Comparison of ENCODE assay signal across 9 mouse cellular contexts in genomic region chr4:47724331-47725004, GRCm38 (mm10).
DNase-seq lines count a peak whose midpoint lies in the region; ATAC-seq and TF ChIP-seq lines count a peak whose summit lies in the region.
"Had no signal": no experiment of that assay in that cellular context is flagged by ENCODE, and none has a peak within 500 bp of the region (broad histone marks: within the 10 kb centered on the region; RNA-seq: fewer than 3 reads in every experiment).

No protein-coding gene starts in this region.

- ATAC-seq in embryonic facial prominence, embryonic 11.5 days (replicated peaks; ENCODE audit: insufficient number of reproducible peaks, low FRiP score, low TSS enrichment, low read depth): no peak
- 0 out of 2 replicates have a peak, but pooled peaks have one; percentile 11 for ATAC-seq in megakaryocyte progenitor cell, adult 5-6 weeks (replicated peaks; ENCODE audit: poor library complexity)
- ATAC-seq in liver, embryonic 12.5 days: no peak
- no peak for ATAC-seq in megakaryocyte, adult 5-6 weeks (ENCODE audit: poor library complexity, severe bottlenecking)

- 5% methylated on average over 8 of the region's 8 CpGs for WGBS in embryonic facial prominence, embryonic 11.5 days
- 18% methylated on average over 8 of the region's 8 CpGs for WGBS in liver, embryonic 12.5 days (ENCODE audit: insufficient replicate concordance)

- H3K4me1 ChIP-seq in embryonic facial prominence, embryonic 11.5 days (ENCODE audit: control insufficient read depth, insufficient read depth, low read length): no peaks in the 10 kb centered on the region; the same call in none of the 2 replicates
- H3K4me1 ChIP-seq in liver, embryonic 12.5 days: 0 out of 2 replicates have a peak, but pooled peaks cover 3% of the 10 kb centered on the region

- no peak overlapping the region for H3K27ac ChIP-seq in embryonic facial prominence, embryonic 11.5 days (replicated peaks; ENCODE audit: low read depth, low read length)
- no peak overlapping the region for H3K27ac ChIP-seq in liver, embryonic 12.5 days

- no peak for TF ChIP-seq CTCF in brain, embryonic 14.5 days (IDR thresholded peaks at IDR 0.05; ENCODE audit: borderline replicate concordance, extremely low read depth, insufficient read depth, insufficient read length)

- no peak overlapping the region for H3K4me2 ChIP-seq in embryonic facial prominence, embryonic 11.5 days (ENCODE audit: low read depth, low read length)
- H3K4me2 ChIP-seq in liver, embryonic 12.5 days: no peak overlapping the region

- H3K27me3 ChIP-seq in embryonic facial prominence, embryonic 11.5 days (ENCODE audit: control insufficient read depth, insufficient read depth, low read length): no peaks in the 10 kb centered on the region
- H3K27me3 ChIP-seq in liver, embryonic 12.5 days (replicated peaks): 0 out of 2 replicates have a peak, but pooled peaks cover 3% of the 10 kb centered on the region

- DNase-seq in kidney, postnatal 10 days: peak; percentile 12
- no peak for DNase-seq in kidney, adult 11 months
- DNase-seq in brain, embryonic 14.5 days (ENCODE audit: low read depth): peak; percentile 84
- peak; percentile 27 for DNase-seq in embryonic facial prominence, embryonic 11.5 days (ENCODE audit: low spot score)
- DNase-seq in urinary bladder, postnatal 10 days (ENCODE audit: low spot score): no peak

- TF ChIP-seq POLR2A in brain, embryonic 14.5 days (IDR thresholded peaks at IDR 0.05; ENCODE audit: borderline replicate concordance, extremely low read depth, insufficient read depth, insufficient read length, poor library complexity, severe bottlenecking): no peak

- no peak overlapping the region for H3K4me3 ChIP-seq in embryonic facial prominence, embryonic 11.5 days (ENCODE audit: low read depth, low read length)
- no peak overlapping the region for H3K4me3 ChIP-seq in liver, embryonic 12.5 days

- H3K9ac ChIP-seq in embryonic facial prominence, embryonic 11.5 days (replicated peaks; ENCODE audit: low read length): no peak overlapping the region
- no peak overlapping the region for H3K9ac ChIP-seq in liver, embryonic 12.5 days

- no peaks in the 10 kb centered on the region for H3K36me3 ChIP-seq in embryonic facial prominence, embryonic 11.5 days (replicated peaks; ENCODE audit: control insufficient read depth, insufficient read depth, low read depth, low read length)
- H3K36me3 ChIP-seq in liver, embryonic 12.5 days: no peaks in the 10 kb centered on the region
- H3K36me3 ChIP-seq: G1E had no signal

- no peaks in the 10 kb centered on the region for H3K9me3 ChIP-seq in embryonic facial prominence, embryonic 11.5 days (replicated peaks; ENCODE audit: control insufficient read depth, low read length)
- no peaks in the 10 kb centered on the region for H3K9me3 ChIP-seq in liver, embryonic 12.5 days (replicated peaks)
- H3K9me3 ChIP-seq: G1E had no signal

Comparison
In these comparisons a context has a peak if more than half of its experiments do, and no peak if none do; other contexts are left out.
1. DNase-seq: peak in kidney, postnatal 10 days (single experiment), brain, embryonic 14.5 days (single experiment) and embryonic facial prominence, embryonic 11.5 days (single experiment); none in kidney, adult 11 months (single experiment) and urinary bladder, postnatal 10 days (single experiment).